Mouse (Mus musculus) limb, embryonic 11.5 days (tissue): Measurements from ENCODE around the gene Rrp12. TPM values are rescaled to one million over a fixed set of nuclear protein-coding genes. Genes with fewer than 3 reads are reported as not detected.

Experiments used
- ATAC-seq: fragments of 200-750 bp; cut with Nextera tagmentation; 2 replicates; pipeline ENCODE4 v1.8.0; 2017; ENCODE audit warnings: low read depth; ENCODE audit not compliant: insufficient number of reproducible peaks, low FRiP score, low TSS enrichment
- DNase-seq: peaks from one replicate; pipeline ENCODE4 v3.0.0-alpha.2; 2015; ENCODE audit warnings: low spot score
- H3K27ac ChIP-seq: fragments of 300-500 bp; sonication (generic); replicated peaks from 2 replicates; pipeline ENCODE4 v1.5.1; 2014; ENCODE audit warnings: low read depth, mild to moderate bottlenecking, low read length
- H3K27me3 ChIP-seq: fragments of 300-500 bp; sonication (generic); 2 replicates; pipeline ENCODE4 v1.6.1; 2014; ENCODE audit warnings: mild to moderate bottlenecking, low read length, mixed read lengths; ENCODE audit not compliant: control insufficient read depth, insufficient read depth
- H3K36me3 ChIP-seq: fragments of 300-500 bp; sonication (generic); 2 replicates; pipeline ENCODE4 v1.6.1; 2014; ENCODE audit warnings: mild to moderate bottlenecking, low read length, moderate library complexity, mixed read lengths; ENCODE audit not compliant: control insufficient read depth, insufficient read depth
- H3K4me1 ChIP-seq: fragments of 300-500 bp; sonication (generic); 2 replicates; pipeline ENCODE4 v1.6.1; 2014; ENCODE audit warnings: low read length, mixed read lengths; ENCODE audit not compliant: control insufficient read depth, insufficient read depth
- H3K4me2 ChIP-seq: fragments of 300-500 bp; sonication (generic); 2 replicates; pipeline ENCODE4 v1.6.1; 2014; ENCODE audit warnings: low read depth, mild to moderate bottlenecking, moderate library complexity; ENCODE audit not compliant: severe bottlenecking
- H3K4me3 ChIP-seq: fragments of 300-500 bp; sonication (generic); 2 replicates; pipeline ENCODE4 v1.5.1; 2014; ENCODE audit warnings: low read depth, low read length
- H3K9ac ChIP-seq: fragments of 300-500 bp; sonication (generic); 2 replicates; pipeline ENCODE4 v1.6.1; 2014; ENCODE audit warnings: mild to moderate bottlenecking, low read length
- H3K9me3 ChIP-seq: fragments of 300-500 bp; sonication (generic); 2 replicates; pipeline ENCODE4 v1.6.1; 2016; ENCODE audit warnings: low read length; ENCODE audit not compliant: control insufficient read depth
- WGBS: fragments of 180-500 bp; shearing (Covaris S2); extraction: QIAGEN DNeasy Blood & Tissue Kit; methylation state at CpG from one replicate; pipeline ENCODE4 v1.1.7; 2014; 5-methylcytosine and 5-hydroxymethylcytosine counted together
- polyA plus RNA-seq: library from polyadenylated mRNA; unstranded; fragments of >200 nt; fragmentation: Nextera tagmentation; extraction: Ambion mirVana; gene quantifications from 2 replicates; pipeline ENCODE4 v1.2.1, GENCODE M21; 2014

The Rrp12 gene
- 16.1 and 18.4 TPM in 2 replicates for polyA plus RNA-seq

DNA sequence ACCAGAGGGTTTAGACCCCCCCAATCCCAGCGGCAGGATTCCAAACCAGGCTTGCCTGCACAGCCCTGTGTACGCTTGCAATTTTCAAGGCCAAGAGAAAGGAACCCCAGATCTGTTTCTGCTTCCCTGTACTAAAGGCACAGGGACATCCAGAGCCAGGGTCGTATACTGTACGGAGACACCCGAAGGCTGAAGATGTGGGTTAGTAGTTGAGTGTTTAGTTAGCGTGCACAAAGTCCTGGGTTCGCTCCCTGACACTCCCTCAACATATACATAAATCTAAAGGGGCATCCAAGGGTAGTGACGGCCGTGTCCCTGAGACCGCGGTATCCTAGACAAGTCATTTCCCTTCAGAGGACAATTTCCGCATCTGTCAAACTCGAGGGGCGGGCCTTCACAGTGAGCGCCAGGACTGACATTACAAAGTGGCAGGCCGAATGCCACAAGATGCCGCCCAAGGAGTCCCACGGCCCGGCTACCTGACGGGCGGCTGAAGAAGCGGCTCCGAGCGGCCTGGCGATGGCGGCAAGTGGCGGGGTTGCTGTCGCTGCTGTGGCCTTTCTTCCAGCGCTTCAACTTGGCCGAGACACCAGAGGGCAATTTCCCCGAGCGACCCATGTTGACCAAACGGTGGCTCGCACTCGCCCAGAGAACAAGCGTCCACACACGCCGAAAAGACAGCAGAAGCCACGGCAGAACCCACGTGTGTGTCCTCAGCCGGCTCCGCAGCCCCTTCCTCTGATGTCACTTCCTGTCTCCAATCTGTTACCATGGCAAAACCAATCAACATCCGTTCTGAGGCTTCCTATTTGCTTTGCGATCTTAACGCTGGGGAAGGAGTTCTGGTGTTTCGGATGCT is at the start of gene Rrp12:
Gene Rrp12 (minus strand): TSS at position 714 of the 859 bp plus-strand sequence.
- under 1% methylated on average over 46 of the region's 46 CpGs for WGBS
- peak; percentile 83 for DNase-seq
- no peaks in the 10 kb centered on the region for H3K36me3 ChIP-seq
- peak within 1 kb of the TSS; percentile 28; the same call in 1 of the 2 replicates for H3K9ac ChIP-seq
- no peaks in the 10 kb centered on the region for H3K27me3 ChIP-seq
- peak within 1 kb of the TSS; percentile 77 for H3K4me2 ChIP-seq
- peak; percentile 86; the same call in 1 of the 2 replicates for ATAC-seq
- H3K27ac ChIP-seq, result no peak within 1 kb of the TSS
- H3K4me1 ChIP-seq, result no peaks in the 10 kb centered on the region
- peak within 1 kb of the TSS; percentile 58 for H3K4me3 ChIP-seq
- H3K9me3 ChIP-seq, result no peaks in the 10 kb centered on the region

DNA sequence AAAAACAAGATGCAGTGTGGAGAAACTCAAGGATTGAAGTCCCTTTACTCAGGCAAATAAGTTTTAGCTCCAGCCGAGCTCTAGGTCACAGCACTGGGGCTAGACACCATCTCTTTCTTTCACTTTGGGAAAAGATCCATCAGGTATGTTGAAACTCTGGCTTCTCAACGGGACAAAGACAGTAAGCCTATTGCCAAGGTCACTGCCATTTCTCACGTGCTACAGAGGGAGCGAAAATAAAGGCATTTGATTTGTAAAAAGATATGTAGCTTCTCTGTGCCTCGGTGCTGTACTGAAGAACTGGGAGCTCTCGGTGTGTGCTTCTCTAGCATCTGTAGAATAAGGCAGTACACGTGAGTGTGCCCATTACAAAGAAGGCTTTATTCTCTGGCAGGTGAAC is 47.9 kb upstream of the Rrp12 start:
- 91% methylated on average over 7 of the region's 7 CpGs for WGBS
- Histone ChIP-seq H3K4me1 (no peaks in the 10 kb centered on the region), H3K27ac (no peak overlapping the region), H3K9me3 (no peaks in the 10 kb centered on the region), H3K4me3 (no peak overlapping the region), H3K4me2 (no peak overlapping the region), H3K9ac (no peak overlapping the region), H3K27me3 (no peaks in the 10 kb centered on the region), H3K36me3 (peaks cover 45% of the 10 kb centered on the region)
- ATAC-seq (no peak), DNase-seq (no peak)

DNA sequence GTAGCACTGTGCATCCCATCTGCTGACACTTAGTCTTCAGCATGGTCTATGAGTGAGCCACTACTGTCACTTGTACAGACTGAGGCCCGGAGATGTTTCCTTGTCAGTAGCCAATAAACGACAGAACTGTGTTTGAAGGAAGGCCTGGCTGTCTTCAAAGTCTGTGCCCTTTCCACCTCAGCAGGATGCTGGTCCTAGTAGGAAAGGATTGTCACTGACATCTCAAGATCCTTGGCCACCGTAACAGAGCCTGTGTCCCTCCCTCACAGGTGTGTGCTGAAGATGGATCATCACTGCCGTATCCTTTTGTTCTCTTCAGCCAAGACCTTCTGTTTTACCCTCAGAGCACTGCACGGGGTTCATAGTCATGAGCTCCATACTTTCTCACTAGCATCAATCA is 42.6 kb upstream of the Rrp12 start:
- WGBS, result 93% methylated on average over 5 of the region's 5 CpGs
- Histone ChIP-seq H3K4me3 (no peak overlapping the region), H3K4me2 (no peak overlapping the region), H3K27ac (no peak overlapping the region), H3K9me3 (no peaks in the 10 kb centered on the region), H3K9ac (no peak overlapping the region), H3K4me1 (peaks cover 5% of the 10 kb centered on the region), H3K27me3 (no peaks in the 10 kb centered on the region), H3K36me3 (peaks cover 24% of the 10 kb centered on the region)
- no peak for ATAC-seq
- no peak for DNase-seq

GRCm38 (mm10) chr19:41935921-41936320 is 39.9 kb upstream of the Rrp12 start:
- DNase-seq (no peak), ATAC-seq (no peak)
- 96% methylated on average over 1 of the region's 1 CpGs for WGBS
- H3K4me2 ChIP-seq, result no peak overlapping the region
- no peak overlapping the region for H3K9ac ChIP-seq
- H3K4me3 ChIP-seq, result no peak overlapping the region
- no peak overlapping the region for H3K27ac ChIP-seq
- peaks cover 13% of the 10 kb centered on the region for H3K36me3 ChIP-seq
- H3K4me1 ChIP-seq, result peaks cover 5% of the 10 kb centered on the region
- H3K27me3 ChIP-seq, result no peaks in the 10 kb centered on the region
- no peaks in the 10 kb centered on the region for H3K9me3 ChIP-seq

DNA sequence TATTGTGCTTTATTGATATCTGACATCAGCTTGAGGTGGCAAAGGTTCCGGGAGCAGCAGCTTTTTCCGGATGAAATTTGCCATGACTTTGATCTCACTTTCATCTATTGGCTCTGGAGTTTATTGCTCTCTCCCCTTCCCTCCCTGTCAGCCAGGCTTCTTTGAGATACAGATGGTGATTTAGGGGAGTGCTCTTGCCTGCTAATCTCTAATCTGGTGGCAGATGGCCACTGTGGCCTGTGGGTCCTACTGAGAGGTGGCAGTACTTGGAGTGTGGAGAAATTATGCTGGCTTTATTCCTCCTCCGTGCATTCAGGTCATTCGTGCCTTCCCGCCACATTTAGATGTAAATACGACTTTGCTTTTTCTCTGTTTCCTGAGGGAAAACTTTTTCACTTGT is 38.2 kb upstream of the Rrp12 start:
- no peaks in the 10 kb centered on the region for H3K27me3 ChIP-seq
- peaks cover 9% of the 10 kb centered on the region for H3K36me3 ChIP-seq
- peaks cover 5% of the 10 kb centered on the region for H3K4me1 ChIP-seq
- DNase-seq, result no peak
- WGBS, result 22% methylated on average over 6 of the region's 6 CpGs
- no peak overlapping the region for H3K27ac ChIP-seq
- H3K9me3 ChIP-seq, result no peaks in the 10 kb centered on the region
- H3K4me2 ChIP-seq, result peak overlapping the region; percentile 77
- H3K4me3 ChIP-seq, result peak overlapping the region; percentile 96
- ATAC-seq, result no peak
- H3K9ac ChIP-seq, result peak overlapping the region; percentile 85

GRCm38 (mm10) chr19:41933179-41934086 is 37.5 kb upstream of the Rrp12 start, which contains the start of the genes Exosc1 and Zdhhc16:
Gene Exosc1 (minus strand): TSS chr19:41933423.
Gene Zdhhc16 (plus strand): TSS chr19:41933480.
- Histone ChIP-seq H3K4me3 (peak within 1 kb of the TSS; percentile 96), H3K27me3 (no peaks in the 10 kb centered on the region), H3K9ac (peak within 1 kb of the TSS; percentile 85), H3K4me2 (peak within 1 kb of the TSS; percentile 77), H3K4me1 (peaks cover 5% of the 10 kb centered on the region), H3K9me3 (no peaks in the 10 kb centered on the region), H3K27ac (no peak within 1 kb of the TSS), H3K36me3 (peaks cover 9% of the 10 kb centered on the region)
- under 1% methylated on average over 47 of the region's 47 CpGs for WGBS
- DNase-seq (peak; percentile 98), ATAC-seq (peak; percentile 100)

DNA sequence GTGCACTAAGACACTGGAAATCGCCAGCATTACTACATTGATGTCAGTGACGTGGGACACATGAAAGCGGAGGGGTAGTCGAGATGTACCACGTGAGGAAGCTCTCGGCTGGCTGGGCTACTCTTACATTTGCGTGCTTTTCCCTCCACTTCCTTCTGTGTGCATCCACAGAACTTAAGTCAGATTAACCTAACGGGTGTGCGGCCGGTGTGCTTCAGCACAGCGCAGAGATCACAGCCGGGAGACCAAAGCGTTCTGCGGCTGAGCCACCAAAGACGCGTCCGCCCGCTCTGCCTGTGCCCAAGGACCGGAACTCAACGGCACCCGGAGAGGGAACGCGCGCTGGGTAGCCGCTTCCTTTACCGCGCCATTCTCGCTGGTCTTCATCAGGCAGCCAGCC is 36.7 kb upstream of the Rrp12 start:
- H3K27ac ChIP-seq, result no peak overlapping the region
- WGBS, result under 1% methylated on average over 28 of the region's 28 CpGs
- peak overlapping the region; percentile 76 for H3K9ac ChIP-seq
- H3K36me3 ChIP-seq, result peaks cover 3% of the 10 kb centered on the region
- no peak for DNase-seq
- peak overlapping the region; percentile 96 for H3K4me3 ChIP-seq
- no peaks in the 10 kb centered on the region for H3K9me3 ChIP-seq
- ATAC-seq, result no peak
- H3K4me1 ChIP-seq, result peaks cover 5% of the 10 kb centered on the region
- no peaks in the 10 kb centered on the region for H3K27me3 ChIP-seq
- H3K4me2 ChIP-seq, result peak overlapping the region; percentile 77

DNA sequence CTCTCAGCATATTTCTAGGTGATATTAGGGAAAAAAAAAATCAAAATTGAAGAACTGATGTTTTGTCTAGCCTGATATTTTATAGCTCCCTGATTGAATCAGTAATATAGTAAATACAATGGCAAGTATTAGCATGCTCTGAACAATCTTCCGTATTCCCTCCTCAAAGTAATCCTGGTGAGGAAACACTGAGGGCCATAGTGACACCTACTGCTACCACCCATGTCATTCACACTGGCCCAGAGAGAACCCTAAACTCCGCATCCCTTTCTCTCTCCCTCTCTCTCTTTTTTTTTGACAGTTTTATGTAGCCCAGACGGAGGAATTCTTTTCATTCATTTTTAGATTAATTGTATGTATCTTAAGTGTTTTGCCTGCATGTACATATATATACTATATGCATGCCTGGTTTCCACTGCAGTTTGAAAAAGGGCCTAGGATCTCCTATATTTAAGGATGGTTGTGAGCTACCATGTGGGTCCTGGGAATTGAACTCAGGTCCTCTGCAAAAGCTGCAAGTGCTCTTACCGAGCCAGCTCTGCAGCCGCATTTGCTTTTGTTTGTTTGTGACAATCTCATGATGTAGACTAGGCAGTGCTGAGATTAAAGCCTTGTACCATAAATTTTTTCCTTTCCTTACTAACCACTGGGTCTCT is 24.6 kb upstream of the Rrp12 start:
- Histone ChIP-seq H3K27me3 (no peaks in the 10 kb centered on the region), H3K36me3 (peaks cover 25% of the 10 kb centered on the region), H3K4me2 (no peak overlapping the region), H3K27ac (no peak overlapping the region), H3K9ac (no peak overlapping the region), H3K4me3 (no peak overlapping the region), H3K4me1 (no peaks in the 10 kb centered on the region), H3K9me3 (no peaks in the 10 kb centered on the region)
- DNase-seq (no peak), ATAC-seq (no peak)
- 74% methylated on average over 5 of the region's 5 CpGs for WGBS
